Mouse (Mus musculus) liver (tissue): Measurements from ENCODE around the gene Pdzd3.

Source experiments
- DNase-seq: peaks from one replicate; pipeline ENCODE4 v3.0.0-alpha.2; 2020; ENCODE audit warnings: mixed read lengths

Pdzd3 gene

DNA sequence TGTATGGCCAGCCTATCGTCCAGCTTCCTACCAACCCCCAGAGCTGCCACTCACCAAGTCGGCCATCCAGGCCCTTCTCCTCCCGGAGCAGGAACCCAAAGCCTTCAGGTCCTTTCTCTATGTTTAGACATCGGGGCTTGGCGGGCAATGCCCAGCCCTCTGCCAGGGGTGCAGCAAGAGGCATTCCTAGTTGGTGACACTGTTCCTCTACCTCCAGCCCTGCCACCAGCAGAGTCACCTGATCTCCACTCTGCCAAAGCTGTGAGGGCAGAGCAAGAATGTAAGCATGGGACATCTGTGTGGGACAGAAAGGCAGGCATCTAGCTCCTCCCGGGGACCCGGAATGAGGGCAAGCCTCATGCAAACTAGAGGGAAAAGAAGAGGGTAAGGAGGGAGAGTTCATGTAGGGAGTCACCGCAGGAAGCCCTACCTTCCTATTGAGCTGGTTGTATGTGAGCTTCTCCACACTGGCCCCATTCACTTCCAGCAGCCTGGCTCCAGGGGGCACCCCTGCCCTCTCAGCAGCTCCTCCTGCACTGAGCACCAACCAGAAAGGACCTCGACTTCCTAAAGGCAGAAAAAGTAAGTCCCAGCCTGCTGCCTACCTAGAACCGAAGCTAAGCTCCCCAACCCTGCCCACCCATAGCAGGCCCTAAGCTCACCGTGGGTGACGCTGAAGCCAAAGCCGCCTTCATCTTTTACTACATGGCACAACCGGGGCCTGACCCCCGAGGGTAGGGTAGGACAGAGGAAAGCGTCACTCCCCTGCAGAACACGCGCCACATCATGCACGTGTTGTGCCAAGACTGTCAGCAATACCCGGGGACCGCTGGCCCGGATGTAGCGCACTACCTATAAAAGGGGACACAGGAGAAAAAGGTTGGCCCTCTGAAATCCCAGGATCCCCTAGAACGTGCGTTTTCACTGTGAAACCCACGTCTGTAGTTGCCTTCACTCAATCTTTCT, 1.8 kb downstream of the Pdzd3 start:
- peak; percentile 75 for DNase-seq

- no peak for DNase-seq
Observed at GRCm38 (mm10) chr9:44247907-44248306, 3.4 kb downstream of the Pdzd3 start.

DNA sequence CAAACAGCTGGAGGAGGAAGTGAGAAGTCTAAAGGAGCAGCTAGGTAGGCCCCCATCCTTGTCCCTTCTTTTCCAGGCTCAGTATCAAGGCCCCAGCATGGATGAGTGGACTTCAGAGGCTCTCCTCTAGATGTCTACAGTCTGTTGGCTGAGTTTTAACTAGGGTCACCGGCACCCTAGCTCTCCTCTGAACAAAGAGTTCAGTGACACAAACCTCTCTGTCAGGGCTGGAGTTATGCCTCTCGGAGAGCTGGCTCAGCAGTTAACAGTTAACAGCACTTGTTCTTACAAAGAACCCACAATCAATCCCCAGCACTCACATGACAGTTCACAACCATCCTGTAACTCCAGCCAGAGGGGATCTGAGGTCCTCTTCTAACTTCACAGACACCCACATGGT, 7.7 kb downstream of the Pdzd3 start:
- DNase-seq, result no peak

DNA sequence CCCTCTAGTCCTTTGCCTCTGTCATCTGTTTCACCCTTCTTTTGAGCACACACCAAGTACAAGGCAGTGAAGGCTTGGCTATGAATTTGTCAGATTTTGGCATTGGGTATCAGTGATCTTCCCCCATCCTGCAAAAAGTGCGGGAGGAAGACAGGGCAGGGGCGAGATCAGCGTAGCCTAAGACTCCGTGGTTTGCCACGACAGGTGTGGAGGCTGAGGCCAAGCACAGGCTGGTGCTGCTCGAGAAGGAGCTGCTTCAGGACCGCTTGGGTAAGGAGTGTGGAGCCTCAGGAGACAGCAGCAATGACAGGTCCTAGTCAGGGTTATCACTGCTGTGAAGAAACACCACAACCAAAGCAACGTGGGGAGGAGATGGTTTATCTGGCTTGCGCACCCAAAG, 9.9 kb downstream of the Pdzd3 start:
- DNase-seq, result no peak

DNA sequence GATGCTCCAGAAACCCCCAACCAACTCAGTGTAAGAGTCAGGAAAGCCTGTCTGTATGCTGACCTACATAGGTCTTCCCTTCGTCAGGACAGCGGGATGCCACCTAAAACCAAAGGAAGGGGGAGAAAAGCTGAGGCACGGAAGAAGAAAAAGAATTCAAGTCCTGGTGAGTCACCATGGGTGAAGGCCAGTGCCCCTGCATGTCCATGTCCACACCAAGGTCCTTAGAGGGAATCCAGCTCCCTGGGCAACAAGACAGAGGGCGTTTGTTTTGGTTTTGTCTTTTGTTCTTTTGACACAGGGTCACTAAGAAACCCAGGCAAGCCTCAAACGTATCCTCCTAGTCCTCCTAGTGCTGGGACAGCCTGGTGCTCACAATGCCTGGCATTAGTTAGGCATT, 10.4 kb downstream of the Pdzd3 start:
- DNase-seq, result no peak

- DNase-seq, result no peak
Observed at GRCm38 (mm10) chr9:44240399-44240798, 10.9 kb downstream of the Pdzd3 start, which contains the start of gene Ccdc153. Gene Ccdc153 (plus strand): TSS chr9:44240676.

GRCm38 (mm10) chr9:44239447-44239846, 11.8 kb downstream of the Pdzd3 start:
- DNase-seq, result peak; percentile 59

DNA sequence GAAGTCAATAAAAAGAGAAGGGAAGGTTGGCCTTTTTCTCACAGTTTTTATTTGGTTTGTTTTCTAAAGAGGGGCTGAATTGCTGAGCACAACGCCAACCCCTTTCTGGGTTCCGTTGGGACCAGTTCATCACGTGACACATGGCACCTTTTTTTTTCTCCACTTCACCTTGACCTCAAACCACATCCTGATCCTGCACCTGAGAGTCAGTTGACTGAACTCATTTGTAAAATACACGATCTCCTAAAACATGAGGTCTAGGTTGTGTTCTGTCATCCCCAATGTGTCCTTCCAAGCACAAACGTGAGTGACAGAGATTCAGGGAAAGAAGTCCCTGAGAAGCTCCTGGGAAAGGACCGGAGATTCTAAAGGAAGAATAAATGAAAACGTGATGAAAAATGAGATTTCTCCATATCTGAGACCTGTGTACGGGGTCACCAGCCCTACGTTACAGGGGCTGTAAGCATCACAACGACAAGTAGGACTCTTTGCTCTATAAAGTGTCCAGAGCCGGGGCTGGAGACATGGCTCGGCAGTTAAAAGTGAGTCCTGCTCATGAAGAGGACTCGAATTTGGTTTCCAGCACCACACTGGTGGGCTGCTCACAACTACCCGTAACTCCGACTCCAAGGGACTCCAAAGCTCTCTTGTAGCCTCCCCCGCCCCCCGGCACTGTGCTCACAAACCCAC, 12.6 kb downstream of the Pdzd3 start:
- DNase-seq, result no peak

- DNase-seq, result no peak
Observed at GRCm38 (mm10) chr9:44237128-44237527, 14.1 kb downstream of the Pdzd3 start.

GRCm38 (mm10) chr9:44236601-44237000, 14.7 kb downstream of the Pdzd3 start:
- DNase-seq, result no peak

- DNase-seq, result peak; percentile 88
Observed at GRCm38 (mm10) chr9:44234479-44235427, 16.5 kb downstream of the Pdzd3 start.

DNA sequence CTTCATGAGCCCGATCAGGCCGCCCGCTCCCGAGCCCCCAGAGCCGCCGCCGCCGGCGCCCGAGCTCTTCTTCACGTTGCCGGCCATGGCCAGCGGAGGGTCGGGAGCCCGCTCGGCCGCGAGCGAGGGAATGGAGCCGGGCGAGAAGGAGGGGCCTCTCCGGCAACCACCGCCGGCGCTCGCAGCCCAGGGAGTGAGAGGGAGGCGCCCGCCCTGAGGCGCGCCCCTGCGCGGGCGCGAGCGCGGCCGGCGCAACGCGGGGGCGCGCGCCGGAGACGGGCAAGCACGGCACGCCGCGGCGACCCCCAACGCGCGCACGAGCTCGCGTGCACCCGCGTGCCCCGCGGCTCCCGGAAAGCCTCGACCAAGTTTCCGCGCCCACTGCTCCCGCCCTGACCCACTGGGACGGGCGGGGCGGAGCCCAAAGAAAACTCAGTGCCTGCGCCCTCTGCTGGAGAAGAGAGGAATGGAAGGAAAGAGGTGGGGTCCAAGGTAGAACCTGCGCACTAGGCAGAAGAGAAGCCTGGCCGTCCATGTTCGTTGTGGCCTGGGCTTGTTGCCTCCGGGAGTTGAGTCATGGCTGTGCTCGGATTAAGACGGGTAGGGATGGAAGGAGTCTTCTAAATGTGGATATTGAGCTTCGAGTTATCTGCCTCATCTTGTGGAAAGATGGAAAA, 17.3 kb downstream of the Pdzd3 start, which contains the start of gene Cbl:
Cbl (minus strand) TSS at position 248 of the 677 bp plus-strand sequence.
- peak; percentile 97 for DNase-seq

GRCm38 (mm10) chr9:44233021-44233801, 18.1 kb downstream of the Pdzd3 start:
- peak; percentile 44 for DNase-seq

DNA sequence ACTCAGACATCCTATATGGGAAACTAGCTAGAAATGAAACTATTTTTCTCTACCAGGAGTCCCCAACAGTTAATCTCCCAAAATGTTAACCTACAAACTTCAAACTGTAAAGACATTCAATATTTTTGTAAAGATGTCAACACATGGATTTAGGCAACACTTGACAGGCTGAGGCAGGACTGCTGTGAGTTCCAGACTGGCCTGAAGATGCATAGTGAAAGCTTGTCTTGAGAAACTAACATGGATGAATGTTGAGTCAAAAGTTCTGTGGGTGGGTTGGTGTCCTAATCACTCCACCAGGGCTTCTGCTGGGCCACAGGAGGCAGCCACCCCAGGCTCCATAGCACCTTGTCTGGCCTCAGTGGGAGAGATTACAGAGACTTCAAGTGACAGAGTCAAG, 19.7 kb downstream of the Pdzd3 start:
- DNase-seq, result no peak

- DNase-seq, result no peak
Observed at GRCm38 (mm10) chr9:44225993-44226392, 25.3 kb downstream of the Pdzd3 start.

GRCm38 (mm10) chr9:44213538-44213937, 37.7 kb downstream of the Pdzd3 start:
- no peak for DNase-seq

DNA sequence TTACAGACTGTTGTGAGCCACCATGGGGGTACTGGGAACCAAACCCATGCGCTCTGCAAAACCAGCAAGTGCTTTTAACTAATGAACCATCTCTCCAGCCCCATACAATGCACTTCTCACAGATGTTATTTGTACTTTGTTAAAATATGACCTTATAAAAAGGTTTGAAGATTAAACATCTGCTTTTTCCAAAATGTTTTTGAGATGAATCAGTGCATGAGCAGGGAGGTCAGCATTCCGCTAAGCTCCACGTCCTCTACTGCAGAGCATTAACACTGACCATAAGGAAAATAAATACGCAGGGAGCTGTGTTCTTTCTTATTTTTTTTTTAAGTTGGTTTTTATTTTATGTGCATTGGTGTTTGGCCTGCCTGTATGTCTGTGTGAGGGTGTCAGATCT, 38.9 kb downstream of the Pdzd3 start:
- DNase-seq, result no peak

DNA sequence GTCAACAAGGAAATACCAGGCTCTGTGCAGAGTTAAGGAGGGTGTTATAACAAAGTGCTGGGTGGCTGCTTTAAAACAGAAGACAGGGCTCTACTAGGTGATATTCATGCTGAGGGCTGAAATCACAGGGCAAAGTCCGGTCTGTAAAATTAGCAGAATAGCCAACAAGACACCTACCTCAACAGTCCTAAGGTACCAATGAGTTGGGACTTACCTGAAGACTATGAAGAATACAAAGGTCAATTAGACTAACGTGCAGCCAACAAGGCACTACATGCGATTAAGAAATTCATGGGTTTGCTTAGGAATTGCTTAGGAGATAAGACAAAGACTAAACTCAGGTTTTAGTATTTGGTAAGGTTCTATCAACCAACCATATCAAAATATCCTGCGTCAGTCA, 41.9 kb downstream of the Pdzd3 start:
- DNase-seq, result no peak

DNA sequence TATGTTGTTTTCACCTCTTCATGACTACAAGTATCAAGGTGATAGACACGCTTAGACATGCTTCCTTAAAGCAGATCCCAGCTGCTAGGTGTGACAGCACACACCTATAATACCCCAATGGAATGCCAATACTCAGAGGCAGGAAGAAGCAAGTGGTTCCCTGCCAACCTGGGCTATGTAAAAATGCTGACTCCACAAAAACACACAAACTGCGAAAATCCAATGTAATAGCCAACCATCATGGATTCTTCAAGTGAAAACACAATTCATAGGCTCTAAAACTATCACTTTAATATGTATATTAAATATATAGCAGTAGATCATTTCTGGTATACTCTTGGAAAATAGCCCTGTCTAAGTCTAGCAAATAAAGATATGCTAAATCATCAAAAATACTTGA, 43.4 kb downstream of the Pdzd3 start:
- DNase-seq, result no peak

DNA sequence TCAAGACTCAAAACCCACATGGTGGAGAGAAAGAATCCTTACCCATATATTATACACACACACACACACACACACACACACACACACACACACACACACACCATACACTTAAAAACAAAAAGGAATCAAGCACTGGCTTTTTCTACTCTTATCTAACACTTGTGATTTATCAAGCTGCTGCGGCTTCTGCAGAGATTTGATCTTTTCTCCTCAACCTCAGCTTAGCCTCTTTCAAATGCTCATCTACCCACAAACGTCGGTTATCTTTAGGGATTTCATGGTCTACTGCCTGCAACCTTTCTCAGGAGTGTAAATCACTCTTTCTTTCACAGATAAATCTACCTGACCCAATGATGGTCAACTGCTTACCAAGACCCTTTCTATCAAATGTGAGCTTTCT, 50.8 kb downstream of the Pdzd3 start:
- no peak for DNase-seq

DNA sequence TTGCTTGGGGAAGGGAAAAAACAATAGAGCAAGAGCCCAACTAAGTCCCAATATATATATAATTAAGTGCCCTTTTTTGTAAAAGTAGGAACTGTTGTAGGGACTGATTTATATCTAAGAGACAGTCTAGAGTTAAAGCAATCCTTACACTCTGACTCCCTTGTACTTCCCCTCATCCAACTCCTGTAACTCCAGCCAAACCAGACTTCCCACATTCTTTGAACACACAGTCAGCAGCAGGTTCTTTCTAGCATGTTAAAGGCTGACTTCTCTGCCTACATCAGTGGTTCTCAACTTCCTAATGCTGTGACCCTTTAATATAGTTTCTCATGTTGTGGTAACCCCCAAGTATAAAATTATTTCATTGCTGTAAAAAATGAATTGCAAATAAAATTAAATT, 51.7 kb downstream of the Pdzd3 start:
- no peak for DNase-seq
